ENCODE assay signal across 8 mouse cellular contexts in genomic region chr19:38053227-38054041, GRCm38 (mm10). TPM values are rescaled to one million over a fixed set of nuclear protein-coding genes. Genes with fewer than 3 reads are reported as not detected.
A peak's percentile ranks its signal among the peaks of the same experiment; 100 is the strongest.
DNase-seq lines count a peak whose midpoint lies in the region; ATAC-seq and TF ChIP-seq lines count a peak whose summit lies in the region.

No protein-coding gene starts in this region.

- TF ChIP-seq POLR2A in kidney, adult 2 months (IDR thresholded peaks at IDR 0.05; ENCODE audit: low read depth, low read length) = no peak

- no peak overlapping the region; the same call in 1 of the 2 replicates for H3K9ac ChIP-seq in ES-E14 (ENCODE audit: insufficient read depth, low read depth, low read length, poor library complexity, severe bottlenecking)
- H3K9ac ChIP-seq in embryonic facial prominence, embryonic 11.5 days (replicated peaks; ENCODE audit: low read length) = no peak overlapping the region
- no peak overlapping the region for H3K9ac ChIP-seq in intestine, embryonic 15.5 days

- WGBS in kidney, adult 2 months = 23% methylated on average over 8 of the region's 8 CpGs
- WGBS in embryonic facial prominence, embryonic 11.5 days = 27% methylated on average over 8 of the region's 8 CpGs
- 21% methylated on average over 8 of the region's 8 CpGs for WGBS in intestine, embryonic 15.5 days

- in situ Hi-C loops in ES-E14 (cut with MboI; ENCODE audit: low sequenced_read_pairs in 2 of 2, unreplicated experiment in 2 of 2) = no loop called here

- no peaks in the 10 kb centered on the region for H3K36me3 ChIP-seq in kidney, adult 2 months (ENCODE audit: control insufficient read depth, insufficient read depth, low read length)
- H3K36me3 ChIP-seq in ES-E14 (ENCODE audit: control insufficient read depth, insufficient read depth, low read length, poor library complexity, severe bottlenecking) = peaks cover 5% of the 10 kb centered on the region
- H3K36me3 ChIP-seq in embryonic facial prominence, embryonic 11.5 days (replicated peaks; ENCODE audit: control insufficient read depth, insufficient read depth, low read depth, low read length) = no peaks in the 10 kb centered on the region
- H3K36me3 ChIP-seq in intestine, embryonic 15.5 days = 0 out of 2 replicates have a peak, but pooled peaks cover 2% of the 10 kb centered on the region

- peak; percentile 40 for TF ChIP-seq CTCF in kidney, adult 2 months (conservative IDR thresholded peaks at IDR 0.05; ENCODE audit: insufficient read depth, insufficient read length, low read depth, low read length)

- peak; percentile 37 for DNase-seq in kidney, adult 2 months
- DNase-seq in kidney, adult 11 months = no peak
- DNase-seq in ES-E14 (ENCODE audit: low read depth, low spot score) = no peak
- DNase-seq in embryonic facial prominence, embryonic 11.5 days (ENCODE audit: low spot score) = peak; percentile 61
- peak; percentile 22 for DNase-seq in neural tube, embryonic 10.5 days (ENCODE audit: extremely low spot score, low spot score)
- no peak for DNase-seq in natural killer cell, adult 2 months (ENCODE audit: low spot score in 2 of 2)
- no peak for DNase-seq in ovary, adult 18-20 months (ENCODE audit: low spot score)

- no peaks in the 10 kb centered on the region for H3K27me3 ChIP-seq in kidney, adult 2 months (replicated peaks; ENCODE audit: control insufficient read depth, insufficient read depth, low read length)
- H3K27me3 ChIP-seq in embryonic facial prominence, embryonic 11.5 days (ENCODE audit: control insufficient read depth, insufficient read depth, low read length) = no peaks in the 10 kb centered on the region
- H3K27me3 ChIP-seq in intestine, embryonic 15.5 days (replicated peaks) = no peaks in the 10 kb centered on the region

- no peak for ATAC-seq in embryonic facial prominence, embryonic 11.5 days (replicated peaks; ENCODE audit: insufficient number of reproducible peaks, low FRiP score, low TSS enrichment, low read depth)
- no peak for ATAC-seq in intestine, embryonic 15.5 days

- H3K4me2 ChIP-seq in embryonic facial prominence, embryonic 11.5 days (ENCODE audit: low read depth, low read length) = peak overlapping the region; percentile 37
- H3K4me2 ChIP-seq in intestine, embryonic 15.5 days (replicated peaks) = peak overlapping the region; percentile 82

- no peaks in the 10 kb centered on the region for H3K9me3 ChIP-seq in ES-E14 (ENCODE audit: control insufficient read depth, insufficient read depth, low read depth, low read length)
- H3K9me3 ChIP-seq in embryonic facial prominence, embryonic 11.5 days (replicated peaks; ENCODE audit: control insufficient read depth, low read length) = no peaks in the 10 kb centered on the region
- H3K9me3 ChIP-seq in intestine, embryonic 15.5 days = no peaks in the 10 kb centered on the region

- peaks cover 2% of the 10 kb centered on the region; the same call in 1 of the 2 replicates for H3K4me1 ChIP-seq in kidney, adult 2 months (ENCODE audit: control insufficient read depth, insufficient read depth, low read length)
- H3K4me1 ChIP-seq in ES-E14 (ENCODE audit: control insufficient read depth in 2 of 2, insufficient read depth in 2 of 2, low read length in 2 of 2, poor library complexity in 1 of 2) = peaks cover 0 to 5% of the 10 kb centered on the region in 2 experiments; a peak in 3 of 4 replicates
- no peaks in the 10 kb centered on the region for H3K4me1 ChIP-seq in embryonic facial prominence, embryonic 11.5 days (ENCODE audit: control insufficient read depth, insufficient read depth, low read length)
- H3K4me1 ChIP-seq in intestine, embryonic 15.5 days (replicated peaks) = 0 out of 2 replicates have a peak, but pooled peaks cover 4% of the 10 kb centered on the region

- H3K27ac ChIP-seq in kidney, adult 2 months (ENCODE audit: insufficient read depth, low read depth, low read length) = no peak overlapping the region
- no peak overlapping the region; the same call in 1 of the 2 replicates for H3K27ac ChIP-seq in ES-E14 (ENCODE audit: insufficient read depth, low read depth, low read length, poor library complexity, severe bottlenecking)
- no peak overlapping the region for H3K27ac ChIP-seq in embryonic facial prominence, embryonic 11.5 days (replicated peaks; ENCODE audit: low read depth, low read length)
- H3K27ac ChIP-seq in intestine, embryonic 15.5 days = no peak overlapping the region

- H3K4me3 ChIP-seq in kidney, adult 2 months (ENCODE audit: insufficient read depth, low read depth, low read length) = no peak overlapping the region; the same call in 1 of the 2 replicates
- H3K4me3 ChIP-seq in ES-E14 (ENCODE audit: insufficient read depth in 1 of 2, low read depth in 1 of 2, low read length in 2 of 2, poor library complexity in 1 of 2, severe bottlenecking in 1 of 2) = peak overlapping the region; percentile 73 to 79
- peak overlapping the region; percentile 74 for H3K4me3 ChIP-seq in embryonic facial prominence, embryonic 11.5 days (ENCODE audit: low read depth, low read length)
- H3K4me3 ChIP-seq in intestine, embryonic 15.5 days (replicated peaks) = peak overlapping the region; percentile 82

TF ChIP-seq in ES-E14, 5 proteins besides CTCF, POLR2A, EP300 and RAD21:
- no peak for TF ChIP-seq ZNF384 (IDR thresholded peaks at IDR 0.05; ENCODE audit: low read depth, low read length)
- TF ChIP-seq MAFK (IDR thresholded peaks at IDR 0.05; ENCODE audit: insufficient read depth, low read depth, low read length) = peak; percentile 93
TF ChIP-seq in ES-E14: peak in this region for 1.

RNA-seq across cellular contexts. Expression of gene Cep55, which starts 1.4 kb away (rescaled TPM):
- polyA plus RNA-seq in kidney, adult 2 months (2012; rRNA removed) = 0.14 and 0.15 TPM in 2 replicates
- 43.5 and 51.1 TPM in 2 replicates for total RNA-seq in ES-E14 (2012; rRNA removed)
- polyA plus RNA-seq in embryonic facial prominence, embryonic 11.5 days (2014; fragmentation: Nextera tagmentation; extraction: Ambion mirVana) = 41.4 and 47.7 TPM in 2 replicates
- 23.7 and 28.9 TPM in 2 replicates for polyA plus RNA-seq in intestine, embryonic 15.5 days (2015; fragmentation: Nextera tagmentation; extraction: Ambion mirVana)

RNA-seq across cellular contexts. Expression of gene Myof, which starts 10.1 kb away (rescaled TPM):
- 24.2 and 27.5 TPM in 2 replicates for polyA plus RNA-seq in kidney, adult 2 months (2012; rRNA removed)
- 29.8 and 44.3 TPM in 2 replicates for total RNA-seq in ES-E14 (2012; rRNA removed)
- polyA plus RNA-seq in embryonic facial prominence, embryonic 11.5 days (2014; fragmentation: Nextera tagmentation; extraction: Ambion mirVana) = 7.8 and 8.0 TPM in 2 replicates
- polyA plus RNA-seq in intestine, embryonic 15.5 days (2015; fragmentation: Nextera tagmentation; extraction: Ambion mirVana) = 9.4 and 10.1 TPM in 2 replicates

RNA-seq across cellular contexts. Expression of gene Ffar4, which starts 43.4 kb away (rescaled TPM):
- polyA plus RNA-seq in kidney, adult 2 months (2012; rRNA removed) = 1.8 and 2.2 TPM in 2 replicates
- total RNA-seq in ES-E14 (2012; rRNA removed) = 0.22 and 0.90 TPM in 2 replicates
- polyA plus RNA-seq in embryonic facial prominence, embryonic 11.5 days (2014; fragmentation: Nextera tagmentation; extraction: Ambion mirVana) = 0.20 TPM in 1 of 2 replicates, not detected in the other
- 7.0 and 9.0 TPM in 2 replicates for polyA plus RNA-seq in intestine, embryonic 15.5 days (2015; fragmentation: Nextera tagmentation; extraction: Ambion mirVana)

Comparison
In these comparisons a context has a peak if more than half of its experiments do, and no peak if none do; other contexts are left out.
1. DNase-seq: peak in kidney, adult 2 months (single experiment), embryonic facial prominence, embryonic 11.5 days (single experiment) and neural tube, embryonic 10.5 days (single experiment); none in kidney, adult 11 months (single experiment), ES-E14 (single experiment), natural killer cell, adult 2 months (0 of 2) and ovary, adult 18-20 months (single experiment).
2. RNA of gene Cep55, which starts 1.4 kb away (polyA plus RNA-seq): 41.4 to 47.7 TPM in embryonic facial prominence, embryonic 11.5 days and 23.7 to 28.9 TPM in intestine, embryonic 15.5 days; 0.14 to 0.15 TPM in kidney, adult 2 months; every median in the first group is over 10 times any median in the second.